Mouse (Mus musculus): ENCODE measurements around the gene Gm20388. TPM values are rescaled to one million over a fixed set of nuclear protein-coding genes. Genes with fewer than 3 reads are reported as not detected.

Gene Gm20388
- total RNA-seq, 2 experiments from 2014 or later, result not detected

GRCm38 (mm10) chr8:120278009-120278408, 367.4 kb downstream of the Gm20388 start:
- DNase-seq (ENCODE audit: low spot score in 2 of 2), result no peak

GRCm38 (mm10) chr8:120279418-120279817, 368.8 kb downstream of the Gm20388 start:
- DNase-seq (ENCODE audit: low spot score in 2 of 2), result no peak

GRCm38 (mm10) chr8:120281487-120281886, 370.8 kb downstream of the Gm20388 start:
- peak; percentile 83 to 90 for DNase-seq (ENCODE audit: low spot score in 2 of 2)

GRCm38 (mm10) chr8:120282465-120282864, 371.8 kb downstream of the Gm20388 start:
- no peak for DNase-seq (ENCODE audit: low spot score in 2 of 2)

GRCm38 (mm10) chr8:120284265-120284664, 373.6 kb downstream of the Gm20388 start:
- DNase-seq (ENCODE audit: low spot score in 2 of 2), result no peak

GRCm38 (mm10) chr8:120285033-120285432, 374.4 kb downstream of the Gm20388 start:
- DNase-seq (ENCODE audit: low spot score in 2 of 2), result no peak

GRCm38 (mm10) chr8:120285878-120286277, 375.2 kb downstream of the Gm20388 start:
- no peak for DNase-seq (ENCODE audit: low spot score in 2 of 2)

- peak; percentile 52 to 70 for DNase-seq (ENCODE audit: low spot score in 2 of 2)
Observed at GRCm38 (mm10) chr8:120288122-120288908, 377.7 kb downstream of the Gm20388 start.

- no peak for DNase-seq (ENCODE audit: low spot score in 2 of 2)
Observed at GRCm38 (mm10) chr8:120289191-120289590, 378.6 kb downstream of the Gm20388 start.

- DNase-seq (ENCODE audit: low spot score in 2 of 2), result peak; percentile 74 to 85
Observed at GRCm38 (mm10) chr8:120289698-120290181, 379.1 kb downstream of the Gm20388 start.

GRCm38 (mm10) chr8:120290614-120291013, 380.0 kb downstream of the Gm20388 start:
- DNase-seq (ENCODE audit: low spot score in 2 of 2), result no peak

- no peak for DNase-seq (ENCODE audit: low spot score in 2 of 2)
Observed at GRCm38 (mm10) chr8:120291650-120292049, 381.0 kb downstream of the Gm20388 start.

- DNase-seq (ENCODE audit: low spot score in 2 of 2), result peak in 1 of 2 experiments; percentile 79
Observed at GRCm38 (mm10) chr8:120292316-120293107, 381.9 kb downstream of the Gm20388 start.

- DNase-seq (ENCODE audit: low spot score in 2 of 2), result no peak
Observed at GRCm38 (mm10) chr8:120293421-120294357, 383.0 kb downstream of the Gm20388 start.

GRCm38 (mm10) chr8:120294982-120295870, 384.6 kb downstream of the Gm20388 start:
- DNase-seq (ENCODE audit: low spot score in 2 of 2), result no peak

GRCm38 (mm10) chr8:120297000-120297399, 386.4 kb downstream of the Gm20388 start:
- DNase-seq (ENCODE audit: low spot score in 2 of 2), result no peak

- no peak for DNase-seq (ENCODE audit: low spot score in 2 of 2)
Observed at GRCm38 (mm10) chr8:120298601-120299532, 388.2 kb downstream of the Gm20388 start.

GRCm38 (mm10) chr8:120300601-120301141, 390.0 kb downstream of the Gm20388 start:
- peak; percentile 80 to 85 for DNase-seq (ENCODE audit: low spot score in 2 of 2)
